Mouse (Mus musculus) lung, embryonic 14.5 days (tissue): Measurements from ENCODE around the gene 3110070M22Rik. TPM values are rescaled to one million over a fixed set of nuclear protein-coding genes. Genes with fewer than 3 reads are reported as not detected.
A peak's percentile ranks its signal among the peaks of the same experiment; 100 is the strongest.
"Not testable (repeated sequence)": the region's sequence is repeated elsewhere in the genome, so short reads cannot be mapped to it uniquely, and the experiment has no call there.

ENCODE experiments used
- ATAC-seq: fragments of 200-750 bp; cut with Nextera tagmentation; 2 replicates; pipeline ENCODE4 v1.8.0; 2017; ENCODE audit warnings: mild to moderate bottlenecking, moderate TSS enrichment, moderate library complexity; ENCODE audit not compliant: insufficient read depth
- DNase-seq: peaks from one replicate; pipeline ENCODE4 v3.0.0-alpha.2; 2015
- H3K27ac ChIP-seq: fragments of 300-500 bp; sonication (generic); 2 replicates; pipeline ENCODE4 v1.5.1; 2014; ENCODE audit warnings: low read depth, mild to moderate bottlenecking, moderate library complexity
- H3K27me3 ChIP-seq: fragments of 300-500 bp; sonication (generic); 2 replicates; pipeline ENCODE4 v1.6.1; 2014; ENCODE audit warnings: low read length, control low read depth; ENCODE audit not compliant: insufficient read depth
- H3K36me3 ChIP-seq: fragments of 300-500 bp; sonication (generic); 2 replicates; pipeline ENCODE4 v1.6.1; 2014; ENCODE audit warnings: control low read depth; ENCODE audit not compliant: insufficient read depth
- H3K4me1 ChIP-seq: fragments of 300-500 bp; sonication (generic); 2 replicates; pipeline ENCODE4 v1.6.1; 2014; ENCODE audit warnings: antibody characterized with exemption, control low read depth; ENCODE audit not compliant: insufficient read depth
- H3K4me2 ChIP-seq: fragments of 300-500 bp; sonication (generic); 2 replicates; pipeline ENCODE4 v1.6.1; 2014; ENCODE audit warnings: mild to moderate bottlenecking
- H3K4me3 ChIP-seq: fragments of 300-500 bp; sonication (generic); 2 replicates; pipeline ENCODE4 v1.5.1; 2014; ENCODE audit warnings: low read depth, low read length
- H3K9ac ChIP-seq: fragments of 300-500 bp; sonication (generic); 2 replicates; pipeline ENCODE4 v1.6.1; 2014
- H3K9me3 ChIP-seq: fragments of 300-500 bp; sonication (generic); 2 replicates; pipeline ENCODE4 v1.6.1; 2016; ENCODE audit warnings: low read depth, low read length, control low read depth
- CTCF ChIP-seq: IDR thresholded peaks from 2 replicates; pipeline ENCODE4 v1.5.1; 2016; ENCODE audit warnings: antibody characterized with exemption, low read depth
- WGBS: fragments of 180-500 bp; shearing (Covaris S2); extraction: QIAGEN DNeasy Blood & Tissue Kit; methylation state at CpG from one replicate; pipeline ENCODE4 v1.1.7; 2014; 5-methylcytosine and 5-hydroxymethylcytosine counted together
- polyA plus RNA-seq: library from polyadenylated mRNA; unstranded; fragments of >200 nt; fragmentation: Nextera tagmentation; extraction: Ambion mirVana; gene quantifications from 2 replicates; pipeline ENCODE4 v1.2.1, GENCODE M21; 2014

Gene 3110070M22Rik
- polyA plus RNA-seq: 0.87 and 1.9 TPM in 2 replicates

- no peak within 1 kb of the TSS for H3K4me3 ChIP-seq
- H3K27me3 ChIP-seq: no peaks in the 10 kb centered on the region
- H3K9ac ChIP-seq: no peak within 1 kb of the TSS; the same call in 1 of the 2 replicates
- ATAC-seq: no peak
- H3K27ac ChIP-seq: no peak within 1 kb of the TSS
- H3K4me2 ChIP-seq: no peak within 1 kb of the TSS; the same call in 1 of the 2 replicates
- no peaks in the 10 kb centered on the region for H3K4me1 ChIP-seq
- peaks cover 25% of the 10 kb centered on the region for H3K36me3 ChIP-seq
- DNase-seq: peak; percentile 94
- TF ChIP-seq CTCF: peak; percentile 40
- no peaks in the 10 kb centered on the region for H3K9me3 ChIP-seq
- 62% methylated on average over 87 of the region's 87 CpGs for WGBS
These were observed at the start of gene 3110070M22Rik, which contains the start of gene Tmem267 for GRCm38 (mm10) chr13:119487880-119488580. 3110070M22Rik (minus strand) TSS chr13:119488383. Tmem267 (plus strand) TSS chr13:119488039.

GRCm38 (mm10) chr13:119494938-119495337, 6.8 kb upstream of the 3110070M22Rik start:
- not testable (repeated sequence) for H3K36me3 ChIP-seq, H3K4me2 ChIP-seq, H3K4me1 ChIP-seq, H3K27me3 ChIP-seq, DNase-seq, ATAC-seq, H3K27ac ChIP-seq, H3K9me3 ChIP-seq, H3K9ac ChIP-seq, H3K4me3 ChIP-seq
- WGBS: 95% methylated on average over 9 of the region's 22 CpGs

- not testable (repeated sequence) for H3K4me3 ChIP-seq, H3K9me3 ChIP-seq, H3K36me3 ChIP-seq, H3K27ac ChIP-seq, H3K4me1 ChIP-seq, H3K4me2 ChIP-seq, H3K27me3 ChIP-seq, ATAC-seq, H3K9ac ChIP-seq
- DNase-seq: peak; percentile 39
- WGBS: 91% methylated on average over 10 of the region's 10 CpGs
These were observed 3.9 kb upstream of the 3110070M22Rik start for GRCm38 (mm10) chr13:119492083-119492482.

- TF ChIP-seq CTCF: no peak
- Histone ChIP-seq H3K9me3 (no peaks in the 10 kb centered on the region), H3K4me2 (no peak overlapping the region; the same call in 1 of the 2 replicates), H3K27me3 (no peaks in the 10 kb centered on the region), H3K4me1 (no peaks in the 10 kb centered on the region), H3K9ac (no peak overlapping the region), H3K36me3 (peaks cover 28% of the 10 kb centered on the region), H3K4me3 (no peak overlapping the region), H3K27ac (no peak overlapping the region)
- 39% methylated on average over 7 of the region's 7 CpGs for WGBS
- DNase-seq (no peak), ATAC-seq (no peak)
These were observed 829 bp downstream of the 3110070M22Rik start for GRCm38 (mm10) chr13:119487354-119487753.

- no peak for TF ChIP-seq CTCF
- 93% methylated on average over 2 of the region's 2 CpGs for WGBS
- Histone ChIP-seq H3K4me3 (no peak overlapping the region), H3K9ac (no peak overlapping the region), H3K36me3 (peaks cover 82% of the 10 kb centered on the region), H3K9me3 (no peaks in the 10 kb centered on the region), H3K27me3 (no peaks in the 10 kb centered on the region), H3K4me1 (no peaks in the 10 kb centered on the region), H3K27ac (no peak overlapping the region), H3K4me2 (no peak overlapping the region)
- ATAC-seq (no peak), DNase-seq (no peak)
These were observed 10.4 kb downstream of the 3110070M22Rik start for GRCm38 (mm10) chr13:119477789-119478188.

- WGBS: 85% methylated on average over 9 of the region's 9 CpGs
- Histone ChIP-seq H3K9ac (no peak overlapping the region), H3K27me3 (no peaks in the 10 kb centered on the region), H3K27ac (no peak overlapping the region), H3K4me1 (no peaks in the 10 kb centered on the region), H3K36me3 (peaks cover 87% of the 10 kb centered on the region), H3K9me3 (no peaks in the 10 kb centered on the region), H3K4me2 (no peak overlapping the region), H3K4me3 (no peak overlapping the region)
- no peak for DNase-seq
- no peak for TF ChIP-seq CTCF
- no peak for ATAC-seq
These were observed 11.6 kb downstream of the 3110070M22Rik start for GRCm38 (mm10) chr13:119476631-119477030.

- H3K4me1 ChIP-seq: peaks cover 5% of the 10 kb centered on the region
- H3K4me3 ChIP-seq: peak within 1 kb of the TSS; percentile 71
- no peaks in the 10 kb centered on the region for H3K27me3 ChIP-seq
- ATAC-seq (peak; percentile 97), DNase-seq (peak; percentile 97)
- H3K36me3 ChIP-seq: peaks cover 35% of the 10 kb centered on the region
- no peak for TF ChIP-seq CTCF
- WGBS: 1% methylated on average over 57 of the region's 57 CpGs
- H3K27ac ChIP-seq: peak within 1 kb of the TSS; percentile 71
- peak within 1 kb of the TSS; percentile 78 for H3K9ac ChIP-seq
- peak within 1 kb of the TSS; percentile 89 for H3K4me2 ChIP-seq
- H3K9me3 ChIP-seq: no peaks in the 10 kb centered on the region
These were observed 25.3 kb downstream of the 3110070M22Rik start, which contains the start of gene 4833420G17Rik for GRCm38 (mm10) chr13:119462596-119463560. 4833420G17Rik (plus strand) TSS chr13:119462768.
